Mouse (Mus musculus) brain, embryonic 14.5 days (tissue): ENCODE data around the gene Shisa7. TPM values are rescaled to one million over a fixed set of nuclear protein-coding genes. Genes with fewer than 3 reads are reported as not detected.

Experiments
- DNase-seq: peaks from one replicate; pipeline ENCODE4 v3.0.0-alpha.2; 2011; ENCODE audit warnings: low read depth
- CTCF ChIP-seq: fragments of 200-500 bp; IDR thresholded peaks from 2 replicates; pipeline ENCODE4 v1.5.1; 2012; ENCODE audit warnings: inconsistent platforms, mild to moderate bottlenecking, moderate library complexity, borderline replicate concordance; ENCODE audit not compliant: insufficient read depth, insufficient read length; ENCODE audit errors: extremely low read depth
- POLR2A ChIP-seq: fragments of 200-500 bp; IDR thresholded peaks from 2 replicates; pipeline ENCODE4 v1.6.1; 2012; ENCODE audit warnings: mild to moderate bottlenecking, inconsistent platforms, borderline replicate concordance; ENCODE audit not compliant: poor library complexity, insufficient read depth, insufficient read length, severe bottlenecking; ENCODE audit errors: extremely low read depth
- polyA plus RNA-seq: library from polyadenylated mRNA; depleted of rRNA; stranded (reverse); fragments of >200 nt; gene quantifications from 2 replicates; pipeline ENCODE4 v1.2.3, GENCODE M21; 2012; rRNA removed

The Shisa7 gene
- polyA plus RNA-seq, 1 experiment, result 170 TPM

GRCm38 (mm10) chr7:4782130-4782529, 62.4 kb downstream of the Shisa7 start:
- DNase-seq, result no peak
- TF ChIP-seq CTCF (no peak), POLR2A (no peak)

- no peak for DNase-seq
- no peak for TF ChIP-seq POLR2A
- no peak for TF ChIP-seq CTCF
Observed at GRCm38 (mm10) chr7:4779921-4780320, 64.6 kb downstream of the Shisa7 start.

DNA sequence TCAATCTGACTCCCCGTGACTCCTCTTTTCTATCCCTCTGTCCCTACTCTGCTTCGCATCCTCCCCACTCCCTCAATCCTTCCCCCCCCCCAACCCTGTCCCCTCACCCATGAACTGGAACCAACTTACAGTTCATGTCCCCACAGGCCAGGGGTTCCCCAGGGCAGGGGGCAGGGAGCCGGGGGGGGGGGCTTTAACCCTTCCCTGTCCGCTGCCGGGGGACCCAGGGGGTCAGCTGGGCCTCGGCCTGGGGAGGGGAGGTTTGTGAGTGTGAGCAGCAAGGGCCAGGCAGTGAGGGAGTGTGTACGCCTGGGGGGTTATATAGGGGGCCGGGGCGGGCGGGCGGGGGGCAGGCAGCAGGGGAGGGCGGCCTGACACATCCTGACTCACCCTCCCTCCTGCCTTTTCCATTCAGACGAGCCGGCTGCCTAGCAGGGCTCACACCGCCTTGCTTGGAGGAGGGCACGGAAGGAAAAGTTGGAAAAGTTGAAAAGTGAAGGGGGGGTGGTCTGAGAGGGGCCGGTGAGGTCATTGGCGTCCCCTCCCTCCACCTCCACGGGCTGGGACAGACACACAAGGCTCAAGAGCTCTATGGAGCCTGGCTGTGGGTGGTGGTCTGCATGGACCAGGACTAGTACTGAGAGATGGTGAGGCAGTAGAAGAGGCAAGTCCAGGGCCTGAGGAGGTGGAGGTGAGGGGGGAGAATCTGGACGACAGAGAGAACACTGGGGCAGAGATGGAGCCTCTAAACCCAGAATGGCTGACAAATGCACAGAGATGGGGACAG, 66.5 kb downstream of the Shisa7 start:
- DNase-seq, result no peak
- TF ChIP-seq POLR2A (no peak), CTCF (no peak)

- DNase-seq, result peak; percentile 82
- no peak for TF ChIP-seq POLR2A
Observed at GRCm38 (mm10) chr7:4776861-4777830, 67.3 kb downstream of the Shisa7 start.

- no peak for TF ChIP-seq CTCF
- no peak for TF ChIP-seq POLR2A
- DNase-seq, result no peak
Observed at GRCm38 (mm10) chr7:4776131-4776530, 68.4 kb downstream of the Shisa7 start.

Other genes with a start within 250 kb of the Shisa7 start
- gene Ptprh, start 240.7 kb downstream of the Shisa7 start, polyA plus RNA-seq, result 0.87 and 1.5 TPM in 2 replicates
- gene Tmem86b, start 213.3 kb downstream of the Shisa7 start, polyA plus RNA-seq, result 55.9 and 89.5 TPM in 2 replicates
- 115 and 130 TPM in 2 replicates for gene Ppp6r1, start 185.7 kb downstream of the Shisa7 start, polyA plus RNA-seq
- 93.3 and 97.3 TPM in 2 replicates for gene Hspbp1, start 159.6 kb downstream of the Shisa7 start, polyA plus RNA-seq
- 137 and 161 TPM in 2 replicates for gene Brsk1, start 154.1 kb downstream of the Shisa7 start, polyA plus RNA-seq
- 0.03 and 0.05 TPM in 2 replicates for gene Tmem150b, start 119.4 kb downstream of the Shisa7 start, polyA plus RNA-seq
- 197 and 214 TPM in 2 replicates for gene Kmt5c, start 104.6 kb downstream of the Shisa7 start, polyA plus RNA-seq
- 26.2 and 27.5 TPM in 2 replicates for gene Cox6b2, start 91.6 kb downstream of the Shisa7 start, polyA plus RNA-seq
- not detected in 2 replicates for gene Fam71e2, start 73.4 kb downstream of the Shisa7 start, polyA plus RNA-seq
- gene Il11, start 61.8 kb downstream of the Shisa7 start, polyA plus RNA-seq, result 0.16 and 0.38 TPM in 2 replicates
- not detected in 2 replicates for gene Tmem190, start 61.8 kb downstream of the Shisa7 start, polyA plus RNA-seq
- gene Tmem238, start 55.0 kb downstream of the Shisa7 start, polyA plus RNA-seq, result 3.4 and 5.2 TPM in 2 replicates
- gene Rpl28, start 51.8 kb downstream of the Shisa7 start, polyA plus RNA-seq, result 271 and 404 TPM in 2 replicates
- gene Ube2s, start 32.1 kb downstream of the Shisa7 start, polyA plus RNA-seq, result 451 and 626 TPM in 2 replicates
- gene Isoc2b, start 25.6 kb upstream of the Shisa7 start, polyA plus RNA-seq, result 2.6 and 3.3 TPM in 2 replicates
- gene Isoc2a, start 32.5 kb upstream of the Shisa7 start, polyA plus RNA-seq, result 6.7 and 9.0 TPM in 2 replicates
- 0.77 and 1.3 TPM in 2 replicates for gene Gm36210, start 61.8 kb upstream of the Shisa7 start, polyA plus RNA-seq
- 16.7 and 21.7 TPM in 2 replicates for gene Zfp628, start 70.5 kb upstream of the Shisa7 start, polyA plus RNA-seq
- 27.3 and 27.9 TPM in 2 replicates for gene Nat14, start 77.3 kb upstream of the Shisa7 start, polyA plus RNA-seq
- gene Ssc5d, start 81.1 kb upstream of the Shisa7 start, polyA plus RNA-seq, result 2.3 and 3.6 TPM in 2 replicates
- 0.14 TPM in 2 replicates for gene Sbk2, start 119.7 kb upstream of the Shisa7 start, polyA plus RNA-seq
- 1.1 and 2.0 TPM in 2 replicates for gene Sbk3, start 126.5 kb upstream of the Shisa7 start, polyA plus RNA-seq
- gene Zfp579, start 151.5 kb upstream of the Shisa7 start, polyA plus RNA-seq, result 168 and 190 TPM in 2 replicates
- 11.9 and 18.0 TPM in 2 replicates for gene Zfp524, start 169.7 kb upstream of the Shisa7 start, polyA plus RNA-seq
- gene Fiz1, start 170.0 kb upstream of the Shisa7 start, polyA plus RNA-seq, result 49.9 and 54.5 TPM in 2 replicates
- not detected in 2 replicates for gene Gm44973, start 170.8 kb upstream of the Shisa7 start, polyA plus RNA-seq
- gene Zfp865, start 175.7 kb upstream of the Shisa7 start, polyA plus RNA-seq, result 43.5 and 52.4 TPM in 2 replicates
- 41.4 and 47.8 TPM in 2 replicates for gene Ccdc106, start 175.9 kb upstream of the Shisa7 start, polyA plus RNA-seq
- gene 4632433K11Rik, start 189.4 kb upstream of the Shisa7 start, polyA plus RNA-seq, result not detected in 2 replicates
- gene Zfp784, start 193.8 kb upstream of the Shisa7 start, polyA plus RNA-seq, result 6.8 and 7.6 TPM in 2 replicates
- 61.4 and 88.7 TPM in 2 replicates for gene Zfp580, start 206.8 kb upstream of the Shisa7 start, polyA plus RNA-seq
- 404 and 431 TPM in 2 replicates for gene U2af2, start 217.4 kb upstream of the Shisa7 start, polyA plus RNA-seq
- 176 and 216 TPM in 2 replicates for gene Epn1, start 235.5 kb upstream of the Shisa7 start, polyA plus RNA-seq